Mouse (Mus musculus): ENCODE data around the gene Lta.

The Lta gene

GRCm38 (mm10) chr17:35175968-35176367 is 29.2 kb downstream of the Lta start, which contains the start of gene Aif1:
Gene Aif1 (minus strand): TSS chr17:35176068.
- no peak for DNase-seq

- DNase-seq, result no peak
These were observed 29.8 kb downstream of the Lta start for GRCm38 (mm10) chr17:35175382-35175781.

GRCm38 (mm10) chr17:35174201-35174977 is 30.8 kb downstream of the Lta start:
- no peak for DNase-seq

GRCm38 (mm10) chr17:35173329-35173728 is 31.8 kb downstream of the Lta start:
- no peak for DNase-seq

- no peak for DNase-seq
These were observed 32.5 kb downstream of the Lta start for GRCm38 (mm10) chr17:35172445-35173234.

- no peak for DNase-seq
These were observed 36.5 kb downstream of the Lta start for GRCm38 (mm10) chr17:35168541-35169207.

- no peak for DNase-seq
These were observed 37.4 kb downstream of the Lta start for GRCm38 (mm10) chr17:35167794-35168193.

- DNase-seq, result peak; percentile 77
These were observed 38.7 kb downstream of the Lta start for GRCm38 (mm10) chr17:35166352-35167035.

- DNase-seq, result no peak
These were observed 39.5 kb downstream of the Lta start for GRCm38 (mm10) chr17:35165451-35166155.

GRCm38 (mm10) chr17:35164568-35165450 is 40.3 kb downstream of the Lta start, which contains the start of gene Prrc2a:
Gene Prrc2a (minus strand): TSS chr17:35164897.
- peak; percentile 100 for DNase-seq

- DNase-seq, result no peak
These were observed 41.0 kb downstream of the Lta start for GRCm38 (mm10) chr17:35164218-35164567.

GRCm38 (mm10) chr17:35163326-35164081 is 41.6 kb downstream of the Lta start:
- peak; percentile 52 for DNase-seq

GRCm38 (mm10) chr17:35162730-35163129 is 42.4 kb downstream of the Lta start:
- peak; percentile 60 for DNase-seq

GRCm38 (mm10) chr17:35162121-35162520 is 43.0 kb downstream of the Lta start:
- DNase-seq, result no peak

GRCm38 (mm10) chr17:35161421-35161820 is 43.7 kb downstream of the Lta start:
- no peak for DNase-seq

- no peak for DNase-seq
These were observed 45.5 kb downstream of the Lta start for GRCm38 (mm10) chr17:35159638-35160037.

- no peak for DNase-seq
These were observed 46.1 kb downstream of the Lta start for GRCm38 (mm10) chr17:35158850-35159593.

- DNase-seq, result no peak
These were observed 47.4 kb downstream of the Lta start for GRCm38 (mm10) chr17:35157661-35158175.

GRCm38 (mm10) chr17:35157254-35157653 is 47.9 kb downstream of the Lta start:
- DNase-seq, result peak; percentile 12

All from cerebellum, adult 11-12 months (tissue).